Mouse (Mus musculus): ENCODE data around the gene Diras1.
"Not testable (repeated sequence)": the region's sequence is repeated elsewhere in the genome, so short reads cannot be mapped to it uniquely, and the experiment has no call there.

The Diras1 gene

DNA sequence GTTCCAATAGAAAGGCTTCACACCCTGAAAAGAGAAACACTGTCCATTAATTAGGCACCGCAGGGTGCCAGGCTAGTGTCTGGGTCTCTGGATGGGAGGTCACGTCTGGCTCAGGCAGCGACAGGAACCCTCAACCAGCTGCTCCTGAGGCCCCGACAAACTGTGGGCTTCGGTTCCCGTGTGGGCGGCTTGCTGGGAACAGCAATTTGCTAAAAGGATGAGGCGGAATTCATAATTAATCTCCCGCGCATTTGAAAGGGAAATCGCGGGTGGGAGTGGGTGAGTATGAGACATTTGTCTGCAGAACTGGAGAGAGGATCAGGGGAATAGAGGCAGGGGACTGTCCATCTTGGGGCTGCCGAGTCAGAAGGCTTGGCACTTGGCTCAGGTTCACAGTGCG is 27.4 kb downstream of the Diras1 start:
- DNase-seq (ENCODE audit: low spot score in 2 of 2), result no peak

DNA sequence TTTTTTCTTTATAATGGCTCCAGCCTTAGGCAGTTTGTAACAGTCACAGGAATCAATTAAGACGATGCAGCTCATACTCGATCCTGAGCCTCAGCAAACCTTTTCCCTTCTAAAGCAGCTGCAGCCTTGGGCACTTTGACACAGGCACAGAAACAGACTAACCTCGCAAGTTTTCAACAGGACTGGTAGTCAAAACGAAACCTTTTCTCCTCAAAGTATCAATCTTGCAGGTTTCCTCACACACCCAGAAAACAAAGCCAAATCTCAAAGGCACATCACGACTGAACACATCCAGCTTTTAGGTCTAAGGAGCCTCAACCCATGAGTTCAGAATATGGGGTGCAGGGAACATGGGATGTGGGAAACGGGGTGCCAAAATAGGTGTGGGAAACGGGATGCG is 28.1 kb downstream of the Diras1 start:
- no peak for DNase-seq (ENCODE audit: low spot score in 2 of 2)

DNA sequence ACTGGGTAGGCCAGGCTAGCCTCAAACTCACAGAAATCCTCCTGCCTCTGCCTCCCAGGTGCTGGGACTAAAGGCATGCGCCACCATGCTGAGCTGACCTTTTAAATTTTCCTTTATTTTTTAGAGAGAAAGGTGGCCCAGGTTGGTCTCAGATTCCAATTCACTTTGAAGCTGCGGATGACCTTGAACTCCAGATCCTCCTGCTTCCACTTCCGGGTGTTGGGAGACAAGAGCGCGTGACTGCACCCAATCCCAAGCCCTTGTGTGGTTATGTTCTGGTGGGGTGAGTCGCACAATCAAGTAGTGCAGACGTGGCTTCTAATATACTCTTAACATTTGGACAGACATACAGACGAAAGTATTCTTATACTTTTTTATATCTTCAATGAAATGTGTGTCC is 29.0 kb downstream of the Diras1 start:
- no peak for DNase-seq (ENCODE audit: low spot score in 2 of 2)

DNA sequence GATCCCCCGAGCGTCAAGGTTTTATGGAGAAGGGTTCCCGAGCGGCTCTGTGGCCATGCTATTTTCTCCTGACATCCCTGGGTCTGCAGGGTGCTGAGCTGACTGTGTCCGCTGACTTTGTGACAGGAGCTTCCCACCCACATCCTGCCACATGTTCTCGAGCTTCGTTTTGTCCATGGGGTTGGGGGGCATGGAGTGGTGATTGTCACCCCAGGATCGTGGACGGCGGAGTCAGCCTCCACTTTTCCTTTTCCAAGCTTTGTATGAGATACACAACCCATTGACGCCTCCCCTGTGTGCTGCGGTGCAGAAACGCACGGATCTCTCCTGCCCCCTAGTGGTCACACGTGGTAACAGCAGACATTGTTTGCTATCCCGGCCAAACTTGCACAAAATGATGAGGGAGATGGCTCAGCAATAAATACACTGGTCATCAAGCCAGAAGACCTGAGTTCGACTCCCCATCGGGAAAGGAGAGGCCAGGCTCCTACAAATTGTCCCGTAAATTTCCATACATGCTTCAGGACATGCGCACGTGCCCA is 30.3 kb downstream of the Diras1 start:
- peak; percentile 77 to 92 for DNase-seq (ENCODE audit: low spot score in 2 of 2)

DNA sequence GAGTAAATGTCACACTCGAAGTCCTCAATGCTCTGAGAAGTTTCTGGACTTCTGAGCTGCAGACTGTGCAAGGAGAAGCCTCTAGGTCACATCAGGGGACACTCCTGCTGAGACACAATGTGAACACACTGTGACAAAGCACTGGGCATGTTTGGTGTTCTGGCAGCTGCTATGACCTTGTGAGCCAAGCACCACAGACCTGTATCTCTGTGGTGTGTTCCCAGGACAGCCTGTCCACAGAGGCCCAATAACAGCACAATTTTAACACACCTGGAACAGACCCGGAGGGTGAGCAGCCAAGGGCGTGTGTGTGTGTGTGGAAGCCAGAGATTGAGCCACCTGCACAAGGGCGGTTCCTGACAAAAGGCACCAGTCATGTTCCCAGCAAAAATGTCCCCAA is 30.8 kb downstream of the Diras1 start:
- no peak for DNase-seq (ENCODE audit: low spot score in 2 of 2)

DNA sequence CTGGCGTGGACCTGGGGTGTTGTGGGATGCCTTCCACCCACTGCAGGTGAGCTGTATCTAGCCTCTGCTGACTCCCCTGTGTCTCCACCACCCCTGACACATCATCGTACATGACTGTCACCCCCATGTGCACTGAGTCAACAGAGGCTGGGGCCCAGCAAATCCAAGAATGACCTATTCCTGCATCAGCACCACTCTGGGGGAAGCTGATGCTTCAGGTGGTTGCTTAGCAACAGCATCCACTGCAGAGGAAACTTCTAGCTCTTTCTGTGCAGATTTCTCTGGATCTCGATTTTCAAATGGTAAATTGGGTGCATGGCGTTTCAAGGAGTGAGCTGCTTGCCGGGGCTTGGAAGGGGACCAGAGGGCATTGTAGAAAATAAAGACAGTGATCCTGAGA is 32.2 kb downstream of the Diras1 start:
- no peak for DNase-seq (ENCODE audit: low spot score in 2 of 2)

DNA sequence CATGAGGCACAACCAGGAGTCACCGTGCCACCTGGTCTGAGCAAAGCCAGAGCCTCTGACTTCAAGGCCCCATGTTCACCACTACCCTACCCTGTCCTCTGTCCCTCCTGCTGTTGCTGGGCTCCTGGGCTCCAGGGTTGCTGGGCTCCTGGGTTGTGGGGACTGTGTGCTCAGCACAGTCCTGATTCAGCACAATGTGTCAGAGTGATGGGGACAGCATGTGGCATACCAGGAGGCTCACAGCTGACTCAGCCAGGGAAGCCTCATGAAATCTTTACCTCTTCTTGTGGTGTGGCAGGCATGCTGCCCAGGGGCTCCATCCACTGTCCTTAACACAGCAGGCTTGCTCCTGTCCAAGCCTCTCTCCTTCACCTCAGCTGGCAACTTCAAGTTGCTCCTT is 33.5 kb downstream of the Diras1 start:
- no peak for DNase-seq (ENCODE audit: low spot score in 2 of 2)

DNA sequence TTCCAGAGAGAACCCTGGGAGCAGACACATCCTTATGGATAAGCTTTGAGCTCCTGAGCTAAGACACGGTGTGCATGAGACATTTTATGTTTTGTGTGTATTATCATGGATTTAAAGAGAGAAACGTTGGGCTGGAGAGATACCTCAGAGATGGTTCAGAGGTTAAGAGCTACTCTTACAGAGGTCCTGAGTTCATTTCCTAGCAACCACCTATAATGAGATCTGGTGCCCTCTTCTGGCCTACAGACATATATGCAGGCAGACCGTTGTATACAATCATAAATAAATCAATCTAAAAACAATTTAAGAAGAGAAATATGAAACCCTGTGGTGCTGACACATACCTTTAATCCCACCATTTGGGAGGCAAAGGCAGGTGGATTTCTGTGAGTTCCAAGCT is 34.5 kb downstream of the Diras1 start:
- DNase-seq (ENCODE audit: low spot score in 2 of 2), result no peak

DNA sequence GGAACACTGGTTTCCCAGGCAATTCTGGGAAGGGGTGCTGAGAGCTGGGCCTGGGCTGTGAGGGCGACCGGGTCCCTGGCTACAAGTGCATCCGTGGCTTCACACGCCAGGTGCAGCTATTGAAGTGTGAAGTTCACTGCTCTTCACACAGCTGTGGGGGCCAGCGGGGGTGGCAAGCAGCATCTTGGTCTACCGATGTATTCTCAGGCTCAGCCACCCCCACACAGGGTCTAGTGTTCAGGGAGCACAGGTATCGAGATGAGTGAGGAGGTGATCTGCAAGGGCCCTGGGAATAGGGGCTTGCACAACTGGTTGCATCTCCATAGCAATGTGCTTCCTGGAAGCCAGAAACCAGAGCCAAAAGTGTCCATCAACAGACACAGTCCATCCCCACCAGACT is 35.1 kb downstream of the Diras1 start:
- peak in 1 of 2 experiments; percentile 43 for DNase-seq (ENCODE audit: low spot score in 2 of 2)

DNA sequence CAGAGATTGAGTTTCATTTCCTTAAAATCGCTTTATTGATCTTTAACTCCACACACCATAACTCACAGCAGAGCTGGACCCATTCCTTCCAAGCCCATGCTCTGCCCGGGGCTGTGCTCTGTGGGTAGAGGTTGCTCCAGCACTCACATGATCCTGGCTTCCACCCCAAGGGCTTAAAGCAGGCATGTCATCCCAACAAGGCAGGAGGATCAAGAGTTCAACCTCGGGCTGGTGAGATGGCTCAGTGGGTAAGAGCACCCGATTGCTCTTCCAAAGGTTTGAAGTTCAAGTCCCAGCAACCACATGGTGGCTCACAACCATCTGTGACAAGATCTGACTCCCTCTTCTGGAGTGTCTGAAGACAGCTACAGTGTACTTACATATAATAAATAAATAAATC is 35.6 kb downstream of the Diras1 start:
- DNase-seq (ENCODE audit: low spot score in 2 of 2), result not testable (repeated sequence)

DNA sequence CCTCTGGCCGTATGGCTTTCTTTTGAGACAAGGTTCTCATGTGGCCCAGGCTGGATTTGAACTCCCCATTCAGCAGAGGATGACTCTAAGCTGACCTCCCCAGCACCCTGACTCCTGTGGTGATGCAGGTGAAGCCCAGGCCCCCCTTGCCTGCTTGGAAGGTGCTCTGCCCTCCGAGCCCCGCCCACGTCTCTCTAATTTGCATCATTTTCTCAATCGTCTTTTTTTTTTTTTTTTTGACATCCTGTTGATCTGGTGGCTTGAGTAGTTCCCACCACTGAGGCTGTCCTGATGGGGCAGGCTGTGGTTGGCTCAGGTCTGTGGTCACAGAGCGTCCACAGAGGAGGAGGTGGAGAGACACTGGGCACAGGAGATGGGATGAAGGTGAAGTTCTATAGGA is 36.0 kb downstream of the Diras1 start:
- no peak for DNase-seq (ENCODE audit: low spot score in 2 of 2)

DNA sequence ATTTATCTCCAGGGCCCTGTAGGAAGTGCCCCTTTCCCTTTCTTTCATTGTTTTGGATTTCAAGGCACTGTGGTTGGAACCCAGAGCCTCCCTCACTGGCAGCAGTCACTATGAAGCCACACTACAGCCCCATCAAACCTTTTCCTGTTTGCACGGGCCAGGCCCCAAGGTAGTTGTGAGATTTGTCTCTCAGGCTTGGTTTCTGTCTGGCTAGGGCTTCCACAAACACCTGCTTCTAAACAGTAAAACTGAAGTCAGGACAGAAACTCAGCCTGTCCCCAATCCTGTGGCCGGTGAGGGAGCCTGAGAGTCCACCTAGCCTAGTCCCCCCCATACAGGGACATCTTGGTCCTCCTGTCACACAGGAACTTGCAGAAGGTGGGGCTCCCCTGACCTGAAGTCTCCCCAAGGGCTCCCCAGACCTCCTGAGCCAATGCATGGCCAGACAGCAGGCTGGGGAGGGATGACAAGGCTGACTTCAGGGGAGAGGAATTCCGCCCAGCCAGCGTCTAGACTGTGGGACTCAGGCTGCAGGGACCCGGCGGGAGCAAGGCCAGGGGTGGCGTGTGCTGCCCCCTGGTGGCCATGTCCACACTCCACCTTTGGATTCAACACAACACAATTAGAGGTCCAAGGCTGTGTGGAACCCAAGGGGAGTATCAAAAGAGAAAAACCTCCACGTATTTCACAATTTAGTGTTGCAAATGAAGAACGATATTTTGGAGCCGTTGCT is 37.6 kb downstream of the Diras1 start:
- DNase-seq (ENCODE audit: low spot score in 2 of 2), result peak; percentile 69 to 92

DNA sequence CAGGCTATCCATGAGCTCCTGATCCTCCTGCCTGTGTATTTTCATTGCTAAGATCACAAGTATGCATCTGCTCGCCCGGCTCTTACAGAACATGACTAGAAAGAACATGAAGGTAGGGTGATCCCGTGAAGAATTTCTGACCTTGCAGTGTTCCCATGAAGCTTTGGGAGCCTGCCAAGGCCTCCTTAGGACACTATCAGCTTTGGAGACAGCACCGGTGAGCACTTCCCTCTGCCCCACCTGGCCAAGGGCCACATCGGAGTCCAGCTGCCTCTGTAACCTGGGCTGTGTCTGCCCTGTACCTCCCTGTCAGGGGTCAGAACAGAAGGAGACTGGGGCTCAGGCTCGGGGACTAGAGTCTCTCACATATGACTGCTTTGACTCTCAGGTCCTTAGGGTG is 38.7 kb downstream of the Diras1 start:
- DNase-seq (ENCODE audit: low spot score in 2 of 2), result no peak

DNA sequence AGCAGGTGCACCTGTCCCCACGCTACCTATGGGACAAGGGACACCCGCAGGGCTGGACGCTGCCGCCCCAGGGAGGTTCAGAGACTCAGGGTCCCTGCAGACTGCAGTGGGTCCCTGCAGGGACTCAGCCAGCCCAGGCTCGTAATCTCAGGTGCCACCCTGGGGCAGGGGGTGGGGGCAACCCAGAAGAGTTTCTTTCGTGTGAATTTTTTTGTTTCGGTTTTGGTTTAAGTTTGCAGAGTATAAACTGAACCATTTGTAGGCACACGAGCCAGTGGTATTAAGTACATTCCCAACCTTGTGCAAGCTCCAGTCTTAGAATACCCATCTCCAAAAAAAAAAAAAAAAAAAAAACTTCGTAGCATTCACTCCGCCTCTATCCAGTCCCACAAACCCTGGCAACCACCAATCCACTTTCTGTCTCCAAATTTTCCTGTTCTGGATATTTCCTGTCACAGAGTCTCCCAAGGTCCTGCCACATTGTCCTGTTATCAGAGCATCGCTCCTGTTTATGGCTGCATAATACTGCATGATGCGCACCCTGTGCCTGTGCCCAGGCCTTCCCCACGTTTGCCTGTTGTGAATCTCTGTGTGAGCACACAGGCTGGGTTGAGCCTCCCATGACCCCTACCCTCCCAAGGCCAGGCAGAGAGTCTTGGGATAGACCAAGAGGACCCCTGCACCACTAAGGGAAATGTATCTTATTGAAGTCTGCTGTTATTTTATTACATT is 39.3 kb downstream of the Diras1 start:
- no peak for DNase-seq (ENCODE audit: low spot score in 2 of 2)

DNA sequence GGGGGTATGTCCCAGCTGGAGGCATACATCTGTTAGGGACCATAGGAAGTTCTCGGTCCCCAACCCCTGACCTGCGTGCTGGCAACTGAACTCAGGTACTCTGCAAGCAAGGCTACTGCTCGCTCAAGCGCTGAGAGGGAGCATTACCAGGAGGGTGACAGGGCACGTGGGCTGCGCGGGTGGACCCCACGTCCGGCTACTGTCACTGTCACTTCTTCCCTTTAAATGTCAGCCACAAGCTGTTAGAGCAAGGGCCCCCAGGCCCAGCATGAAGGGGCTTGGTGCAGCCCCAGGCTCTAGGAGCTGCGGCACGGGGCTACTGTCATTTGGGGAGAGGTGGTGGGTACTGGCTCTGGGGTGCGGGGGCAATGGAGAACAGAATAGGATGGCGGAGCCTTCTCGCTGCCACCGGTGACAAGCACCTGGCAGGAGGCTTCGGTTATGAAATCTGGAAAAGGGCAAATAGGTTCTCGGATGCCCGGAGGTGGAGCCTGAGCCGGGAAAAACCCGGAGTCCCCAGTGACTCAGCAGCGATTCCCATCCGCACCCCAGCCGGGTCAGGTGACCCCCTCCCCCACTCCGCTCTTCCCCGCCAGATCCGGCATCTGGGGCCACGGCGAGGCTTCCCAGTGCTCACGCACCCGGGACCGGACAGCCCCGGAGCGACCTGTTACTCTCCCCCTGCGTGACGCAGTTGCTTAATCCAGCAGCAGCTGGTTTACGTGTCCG is 40.1 kb downstream of the Diras1 start:
- DNase-seq (ENCODE audit: low spot score in 2 of 2), result no peak

DNA sequence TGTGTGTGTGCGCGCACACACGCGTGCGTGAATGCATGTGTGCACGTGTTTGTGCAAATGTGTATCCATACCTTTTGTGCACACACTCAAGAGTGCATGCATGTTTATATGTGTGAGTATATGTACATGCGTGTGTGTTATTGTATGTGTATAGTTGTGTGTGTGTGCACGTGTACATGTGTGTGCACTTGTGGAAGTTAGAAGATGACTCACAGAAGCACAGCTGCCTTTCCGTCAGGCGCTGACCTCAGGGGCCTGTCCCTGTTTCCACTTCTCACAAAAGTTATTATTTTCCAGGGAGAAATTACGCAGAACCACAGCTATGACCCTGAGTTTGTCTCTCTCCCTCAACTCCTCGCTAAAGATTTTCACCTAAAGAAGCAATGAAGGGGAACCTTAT is 41.2 kb downstream of the Diras1 start:
- no peak for DNase-seq (ENCODE audit: low spot score in 2 of 2)

DNA sequence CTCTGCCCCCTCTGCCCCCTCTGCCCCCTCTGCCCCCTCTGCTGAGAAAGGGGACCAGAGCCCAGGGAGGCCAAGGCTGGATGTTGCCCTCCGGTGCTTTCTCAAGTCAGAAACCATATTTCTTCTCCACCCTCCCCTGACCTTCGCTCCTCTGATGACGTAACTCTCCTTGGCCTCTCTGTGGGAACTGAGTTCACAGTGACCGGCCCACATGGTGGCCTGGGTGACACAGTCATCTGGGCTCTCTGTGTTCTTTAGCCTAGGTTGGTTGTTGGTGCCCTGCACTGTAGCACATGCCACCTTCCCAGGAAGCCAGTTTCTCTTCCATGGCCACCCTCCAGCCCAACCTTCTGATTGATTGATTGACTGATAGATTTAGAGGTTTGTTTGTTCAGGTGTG is 43.1 kb downstream of the Diras1 start:
- no peak for DNase-seq (ENCODE audit: low spot score in 2 of 2)

DNA sequence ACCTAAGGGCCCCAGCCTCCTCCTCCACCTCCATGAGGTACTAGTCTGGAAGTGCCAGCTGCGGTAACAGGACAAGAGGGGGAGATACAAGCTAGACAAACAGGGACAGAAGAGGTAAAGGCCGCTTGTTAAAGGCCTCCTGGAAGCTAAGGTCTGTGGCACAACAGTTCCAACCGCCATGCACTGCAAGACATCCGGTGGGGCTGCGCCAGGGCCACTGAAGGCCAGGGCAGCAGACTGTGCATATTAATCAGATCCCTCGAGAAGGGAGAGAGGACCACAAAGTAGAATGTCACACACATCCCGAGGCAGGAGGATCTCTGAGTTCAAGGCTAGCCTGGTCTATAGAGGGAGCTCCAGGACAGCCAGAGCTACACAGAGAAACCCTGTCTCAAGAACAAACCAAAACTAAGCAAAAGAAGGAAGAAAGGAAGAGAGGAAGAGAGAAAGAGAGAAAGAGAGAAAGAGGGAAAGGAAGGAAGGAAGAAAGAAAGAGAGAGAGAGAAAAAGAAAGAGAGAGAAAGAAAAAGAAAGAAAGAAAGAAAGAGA is 43.8 kb downstream of the Diras1 start:
- DNase-seq (ENCODE audit: low spot score in 2 of 2), result no peak

DNA sequence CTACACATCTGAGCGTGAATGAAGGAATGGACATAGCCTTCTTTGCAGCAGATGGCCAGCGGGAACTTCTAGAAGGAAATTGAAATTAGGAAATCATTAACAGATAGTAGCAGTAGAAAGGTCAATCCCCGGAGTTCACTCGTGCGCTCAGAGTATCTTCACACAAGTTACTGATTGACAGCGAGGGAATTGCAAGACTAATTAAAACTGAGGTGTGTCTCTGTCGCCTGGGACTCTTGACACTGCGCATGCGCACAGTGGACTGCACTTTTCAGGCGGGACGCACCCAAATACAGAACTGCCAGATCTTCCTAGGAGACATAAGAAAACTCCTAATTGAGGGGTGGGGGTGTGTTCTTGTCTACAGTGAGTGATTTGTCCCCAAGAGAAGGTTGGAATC is 50.0 kb downstream of the Diras1 start:
- DNase-seq (ENCODE audit: low spot score in 2 of 2), result no peak

DNA sequence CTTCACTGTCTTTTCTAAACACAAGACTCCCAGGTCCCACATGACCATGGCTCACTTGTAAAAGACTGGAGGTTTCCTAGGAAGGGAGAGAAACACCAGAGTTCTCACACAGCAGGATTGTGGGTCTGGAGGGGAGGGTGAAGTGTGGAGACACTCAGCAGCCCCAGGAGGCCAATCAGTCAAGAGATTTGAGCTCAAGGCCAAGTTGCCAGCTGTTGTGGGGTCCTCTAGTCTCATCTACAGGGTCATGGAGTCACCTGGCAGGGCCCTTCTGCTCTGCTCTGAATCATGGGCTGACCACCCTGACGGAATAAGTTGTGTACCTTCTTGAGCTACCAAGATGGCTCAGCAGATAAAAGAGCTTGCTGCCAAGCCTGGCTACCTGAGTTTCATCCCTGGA is 51.7 kb downstream of the Diras1 start:
- DNase-seq (ENCODE audit: low spot score in 2 of 2), result no peak

DNA sequence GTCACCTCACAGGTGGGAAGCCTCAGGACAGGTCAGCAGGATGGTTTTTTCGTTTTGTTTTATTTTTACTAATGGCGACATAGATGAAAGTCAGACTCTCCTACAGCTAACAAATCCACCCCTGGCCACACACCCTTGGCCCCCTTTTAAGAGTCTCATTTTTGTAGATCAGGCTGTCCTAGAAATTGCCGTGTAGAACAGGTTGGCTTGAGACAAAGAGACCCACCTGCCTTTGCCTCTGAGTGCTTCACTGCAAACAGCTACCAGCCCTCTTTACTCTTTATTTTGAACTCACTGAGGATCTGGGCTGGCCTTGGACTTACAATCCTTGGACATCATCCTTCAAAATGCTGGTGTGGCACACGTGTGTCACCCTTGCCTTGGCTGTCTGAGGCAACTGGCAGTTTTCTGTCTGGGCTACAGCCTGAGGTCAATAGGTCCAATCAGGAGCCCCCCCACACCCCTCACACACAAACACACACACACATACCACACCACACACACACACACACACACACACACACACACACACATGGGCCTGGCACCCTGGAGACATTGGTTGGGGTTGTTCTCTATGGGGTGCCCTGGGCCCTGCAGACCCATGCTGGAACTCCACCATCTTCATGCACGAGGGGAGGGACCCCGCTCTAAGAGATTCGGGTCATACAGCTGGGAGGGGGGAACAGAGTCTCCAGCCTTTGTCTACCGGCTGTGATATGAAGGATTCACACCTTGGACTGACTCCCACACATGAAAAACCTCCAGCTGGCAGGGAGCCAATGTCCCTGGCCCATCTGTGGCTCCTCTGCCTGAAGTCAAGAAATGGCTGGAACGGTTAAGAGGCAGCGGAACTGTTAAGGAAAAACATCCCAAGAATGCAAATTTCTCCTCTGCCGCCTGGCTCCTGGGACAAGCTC is 53.1 kb downstream of the Diras1 start:
- no peak for DNase-seq (ENCODE audit: low spot score in 2 of 2)
